Mouse (Mus musculus) leukemia stem cell, adult 10-12 weeks (primary cell): ENCODE data around the gene H2al1f. TPM values are rescaled to one million over a fixed set of nuclear protein-coding genes. Genes with fewer than 3 reads are reported as not detected.

Source experiments
- polyA plus RNA-seq: library from polyadenylated mRNA; stranded (reverse); fragments of >175 nt; gene quantifications from 2 replicates; pipeline ENCODE4 v1.2.3, GENCODE M21; 2012; ENCODE audit warnings: low replicate concordance

The H2al1f gene
- polyA plus RNA-seq = not detected in 2 replicates

GRCm38 (mm10) chrX:11314858-11315257 is at the start of gene H2al1f:
Gene H2al1f (plus strand): TSS chrX:11315158.

DNA sequence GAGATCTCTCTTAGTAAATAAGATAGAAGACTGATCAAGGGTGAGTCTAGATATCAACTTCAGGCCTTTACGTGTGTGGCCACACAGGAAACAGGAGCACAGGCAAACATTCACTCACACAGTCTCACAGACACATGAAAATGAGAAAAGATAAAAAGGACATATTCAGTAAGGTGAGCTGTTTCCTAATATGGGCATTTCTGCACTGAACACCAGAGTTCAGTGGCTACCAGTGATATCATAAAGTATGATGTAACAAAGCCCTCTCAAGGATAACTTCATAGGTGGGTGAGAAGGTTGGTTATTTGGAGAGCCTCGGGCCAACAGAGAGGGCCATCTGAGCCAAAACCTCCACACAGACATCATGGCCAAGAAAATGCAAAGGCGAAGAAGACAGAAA is 16.0 kb upstream of the H2al1f start, which contains the start of gene H2al1a:
Gene H2al1a (plus strand): TSS at position 301 of the 400 bp plus-strand sequence.

DNA sequence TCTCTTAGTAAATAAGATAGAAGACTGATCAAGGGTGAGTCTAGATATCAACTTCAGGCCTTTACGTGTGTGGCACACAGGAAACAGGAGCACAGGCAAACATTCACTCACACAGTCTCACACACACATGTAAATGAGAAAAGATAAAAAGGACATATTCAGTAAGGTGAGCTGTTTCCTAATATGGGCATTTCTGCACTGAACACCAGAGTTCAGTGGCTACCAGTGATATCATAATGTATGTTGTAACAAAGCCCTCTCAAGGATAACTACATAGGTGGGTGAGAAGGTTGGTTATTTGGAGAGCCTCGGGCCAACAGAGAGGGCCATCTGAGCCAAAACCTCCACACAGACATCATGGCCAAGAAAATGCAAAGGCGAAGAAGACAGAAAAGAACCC is 12.8 kb upstream of the H2al1f start, which contains the start of gene H2al1b:
Gene H2al1b (plus strand): TSS at position 301 of the 400 bp plus-strand sequence.

GRCm38 (mm10) chrX:11305355-11305754 is 9.6 kb upstream of the H2al1f start, which contains the start of gene H2al1c:
Gene H2al1c (plus strand): TSS chrX:11305655.

DNA sequence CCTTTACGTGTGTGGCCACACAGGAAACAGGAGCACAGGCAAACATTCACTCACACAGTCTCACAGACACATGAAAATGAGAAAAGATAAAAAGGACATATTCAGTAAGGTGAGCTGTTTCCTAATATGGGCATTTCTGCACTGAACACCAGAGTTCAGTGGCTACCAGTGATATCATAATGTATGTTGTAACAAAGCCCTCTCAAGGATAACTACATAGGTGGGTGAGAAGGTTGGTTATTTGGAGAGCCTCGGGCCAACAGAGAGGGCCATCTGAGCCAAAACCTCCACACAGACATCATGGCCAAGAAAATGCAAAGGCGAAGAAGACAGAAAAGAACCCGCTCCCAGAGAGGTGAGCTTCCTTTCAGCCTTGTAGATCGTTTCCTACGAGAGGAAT is 6.4 kb upstream of the H2al1f start, which contains the start of gene H2al1d:
Gene H2al1d (plus strand): TSS at position 301 of the 400 bp plus-strand sequence.

DNA sequence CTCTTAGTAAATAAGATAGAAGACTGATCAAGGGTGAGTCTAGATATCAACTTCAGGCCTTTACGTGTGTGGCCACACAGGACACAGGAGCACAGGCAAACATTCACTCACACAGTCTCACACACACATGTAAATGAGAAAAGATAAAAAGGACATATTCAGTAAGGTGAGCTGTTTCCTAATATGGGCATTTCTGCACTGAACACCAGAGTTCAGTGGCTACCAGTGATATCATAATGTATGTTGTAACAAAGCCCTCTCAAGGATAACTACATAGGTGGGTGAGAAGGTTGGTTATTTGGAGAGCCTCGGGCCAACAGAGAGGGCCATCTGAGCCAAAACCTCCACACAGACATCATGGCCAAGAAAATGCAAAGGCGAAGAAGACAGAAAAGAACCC is 3.3 kb upstream of the H2al1f start, which contains the start of gene H2al1e:
Gene H2al1e (plus strand): TSS at position 301 of the 400 bp plus-strand sequence.

GRCm38 (mm10) chrX:11317956-11318355 is 3.0 kb downstream of the H2al1f start, which contains the start of gene H2al1g:
Gene H2al1g (plus strand): TSS chrX:11318256.

DNA sequence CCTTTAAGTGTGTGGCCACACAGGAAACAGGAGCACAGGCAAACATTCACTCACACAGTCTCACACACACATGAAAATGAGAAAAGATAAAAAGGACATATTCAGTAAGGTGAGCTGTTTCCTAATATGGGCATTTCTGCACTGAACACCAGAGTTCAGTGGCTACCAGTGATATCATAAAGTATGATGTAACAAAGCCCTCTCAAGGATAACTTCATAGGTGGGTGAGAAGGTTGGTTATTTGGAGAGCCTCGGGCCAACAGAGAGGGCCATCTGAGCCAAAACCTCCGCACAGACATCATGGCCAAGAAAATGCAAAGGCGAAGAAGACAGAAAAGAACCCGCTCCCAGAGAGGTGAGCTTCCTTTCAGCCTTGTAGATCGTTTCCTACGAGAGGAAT is 6.2 kb downstream of the H2al1f start, which contains the start of gene H2al1h:
Gene H2al1h (plus strand): TSS at position 301 of the 400 bp plus-strand sequence.

DNA sequence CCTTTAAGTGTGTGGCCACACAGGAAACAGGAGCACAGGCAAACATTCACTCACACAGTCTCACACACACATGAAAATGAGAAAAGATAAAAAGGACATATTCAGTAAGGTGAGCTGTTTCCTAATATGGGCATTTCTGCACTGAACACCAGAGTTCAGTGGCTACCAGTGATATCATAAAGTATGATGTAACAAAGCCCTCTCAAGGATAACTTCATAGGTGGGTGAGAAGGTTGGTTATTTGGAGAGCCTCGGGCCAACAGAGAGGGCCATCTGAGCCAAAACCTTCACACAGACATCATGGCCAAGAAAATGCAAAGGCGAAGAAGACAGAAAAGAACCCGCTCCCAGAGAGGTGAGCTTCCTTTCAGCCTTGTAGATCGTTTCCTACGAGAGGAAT is 9.4 kb downstream of the H2al1f start, which contains the start of gene H2al1i:
Gene H2al1i (plus strand): TSS at position 301 of the 400 bp plus-strand sequence.

GRCm38 (mm10) chrX:11327522-11327921 is 12.6 kb downstream of the H2al1f start, which contains the start of gene H2al1j:
Gene H2al1j (plus strand): TSS chrX:11327822.

Other genes with a start within 250 kb of the H2al1f start
- gene H2al1a, start 15.9 kb upstream of the H2al1f start, polyA plus RNA-seq = not detected in 2 replicates
- gene H2al1b, start 12.7 kb upstream of the H2al1f start, polyA plus RNA-seq = not detected in 2 replicates
- not detected in 2 replicates for gene H2al1c, start 9.5 kb upstream of the H2al1f start, polyA plus RNA-seq
- not detected in 2 replicates for gene H2al1d, start 6.3 kb upstream of the H2al1f start, polyA plus RNA-seq
- not detected in 2 replicates for gene H2al1e, start 3.2 kb upstream of the H2al1f start, polyA plus RNA-seq
- gene H2al1g, start 3.1 kb downstream of the H2al1f start, polyA plus RNA-seq = not detected in 2 replicates
- gene H2al1h, start 6.3 kb downstream of the H2al1f start, polyA plus RNA-seq = not detected in 2 replicates
- gene H2al1i, start 9.5 kb downstream of the H2al1f start, polyA plus RNA-seq = not detected in 2 replicates
- not detected in 2 replicates for gene H2al1j, start 12.7 kb downstream of the H2al1f start, polyA plus RNA-seq